Mouse (Mus musculus) embryonic facial prominence, embryonic 11.5 days (tissue): ENCODE data around the gene Kcnc2. TPM values are rescaled to one million over a fixed set of nuclear protein-coding genes. Genes with fewer than 3 reads are reported as not detected.

Experiments
- ATAC-seq: fragments of 200-750 bp; cut with Nextera tagmentation; replicated peaks from 2 replicates; pipeline ENCODE4 v1.8.0; 2017; ENCODE audit warnings: low read depth; ENCODE audit not compliant: insufficient number of reproducible peaks, low FRiP score, low TSS enrichment
- DNase-seq: peaks from one replicate; pipeline ENCODE4 v3.0.0-alpha.2; 2015; ENCODE audit warnings: low spot score
- H3K27ac ChIP-seq: fragments of 300-500 bp; sonication (generic); replicated peaks from 2 replicates; pipeline ENCODE4 v1.5.1; 2014; ENCODE audit warnings: mild to moderate bottlenecking, low read depth, low read length, control low read depth
- H3K27me3 ChIP-seq: fragments of 300-500 bp; sonication (generic); 2 replicates; pipeline ENCODE4 v1.6.1; 2014; ENCODE audit warnings: mild to moderate bottlenecking, low read length, moderate library complexity, mixed read lengths; ENCODE audit not compliant: control insufficient read depth, insufficient read depth
- H3K36me3 ChIP-seq: fragments of 300-500 bp; sonication (generic); replicated peaks from 2 replicates; pipeline ENCODE4 v1.6.1; 2014; ENCODE audit warnings: low read depth, mild to moderate bottlenecking, low read length, moderate library complexity, mixed read lengths; ENCODE audit not compliant: control insufficient read depth, insufficient read depth
- H3K4me1 ChIP-seq: fragments of 300-500 bp; sonication (generic); 2 replicates; pipeline ENCODE4 v1.6.1; 2014; ENCODE audit warnings: low read length, mixed read lengths; ENCODE audit not compliant: control insufficient read depth, insufficient read depth
- H3K4me2 ChIP-seq: fragments of 300-500 bp; sonication (generic); 2 replicates; pipeline ENCODE4 v1.6.1; 2014; ENCODE audit warnings: low read depth, mild to moderate bottlenecking, control low read depth, low read length, moderate library complexity
- H3K4me3 ChIP-seq: fragments of 300-500 bp; sonication (generic); 2 replicates; pipeline ENCODE4 v1.5.1; 2014; ENCODE audit warnings: low read depth, low read length, control low read depth
- H3K9ac ChIP-seq: fragments of 300-500 bp; sonication (generic); replicated peaks from 2 replicates; pipeline ENCODE4 v1.6.1; 2014; ENCODE audit warnings: mild to moderate bottlenecking, control low read depth, low read length
- H3K9me3 ChIP-seq: fragments of 300-500 bp; sonication (generic); replicated peaks from 2 replicates; pipeline ENCODE4 v1.6.1; 2016; ENCODE audit warnings: mild to moderate bottlenecking, low read length, inconsistent platforms, mixed read lengths; ENCODE audit not compliant: control insufficient read depth
- whole genome bisulfite sequencing: fragments of 180-500 bp; shearing (Covaris S2); extraction: QIAGEN DNeasy Blood & Tissue Kit; methylation state at CpG from one replicate; pipeline ENCODE4 v1.1.7; 2014; 5-methylcytosine and 5-hydroxymethylcytosine counted together
- polyA plus RNA-seq: library from polyadenylated mRNA; unstranded; fragments of >200 nt; fragmentation: Nextera tagmentation; extraction: Ambion mirVana; gene quantifications from 2 replicates; pipeline ENCODE4 v1.2.1, GENCODE M21; 2014

The Kcnc2 gene
- polyA plus RNA-seq, 1 experiment from 2014 or later: 0.21 TPM

GRCm38 (mm10) chr10:112269481-112269880, 1.4 kb upstream of the Kcnc2 start:
- DNase-seq (no peak), ATAC-seq (no peak)
- Histone ChIP-seq H3K9ac (no peak overlapping the region), H3K4me1 (no peaks in the 10 kb centered on the region; the same call in 1 of the 2 replicates), H3K36me3 (no peaks in the 10 kb centered on the region), H3K27me3 (peaks cover 23% of the 10 kb centered on the region), H3K9me3 (no peaks in the 10 kb centered on the region), H3K4me2 (no peak overlapping the region), H3K27ac (no peak overlapping the region), H3K4me3 (no peak overlapping the region)
- WGBS: 63% methylated on average over 3 of the region's 3 CpGs

- H3K27me3 ChIP-seq: peaks cover 23% of the 10 kb centered on the region
- ATAC-seq: peak; percentile 58
- WGBS: 1% methylated on average over 43 of the region's 43 CpGs
Observed at GRCm38 (mm10) chr10:112269939-112270781, 761 bp upstream of the Kcnc2 start.

GRCm38 (mm10) chr10:112271803-112272165, 863 bp downstream of the Kcnc2 start:
- WGBS: under 1% methylated on average over 36 of the region's 36 CpGs
- peak overlapping the region; percentile 34 for H3K4me3 ChIP-seq
- no peak overlapping the region; the same call in 1 of the 2 replicates for H3K9ac ChIP-seq
- no peaks in the 10 kb centered on the region for H3K36me3 ChIP-seq
- H3K27me3 ChIP-seq: peaks cover 23% of the 10 kb centered on the region
- peak overlapping the region; percentile 95 for H3K4me2 ChIP-seq
- no peak overlapping the region for H3K27ac ChIP-seq
- no peaks in the 10 kb centered on the region; the same call in 1 of the 2 replicates for H3K4me1 ChIP-seq
- no peaks in the 10 kb centered on the region for H3K9me3 ChIP-seq
- ATAC-seq (0 out of 2 replicates have a peak, but pooled peaks have one; percentile 26), DNase-seq (peak; percentile 28)

More at GRCm38 (mm10) chr10:112269939-112270781, 761 bp upstream of the Kcnc2 start:
- Histone ChIP-seq H3K9me3 (no peaks in the 10 kb centered on the region), H3K4me1 (no peaks in the 10 kb centered on the region; the same call in 1 of the 2 replicates), H3K4me3 (peak overlapping the region; percentile 49), H3K36me3 (no peaks in the 10 kb centered on the region), H3K9ac (peak overlapping the region; percentile 60), H3K4me2 (peak overlapping the region; percentile 95), H3K27ac (no peak overlapping the region)
- DNase-seq: peak; percentile 48

- 11% methylated on average over 14 of the region's 14 CpGs for WGBS
- no peak overlapping the region for H3K27ac ChIP-seq
- no peak overlapping the region; the same call in 1 of the 2 replicates for H3K9ac ChIP-seq
Observed at GRCm38 (mm10) chr10:112272171-112272570, 1.2 kb downstream of the Kcnc2 start.

GRCm38 (mm10) chr10:112277996-112278395, 7.1 kb downstream of the Kcnc2 start:
- Histone ChIP-seq H3K27ac (no peak overlapping the region), H3K27me3 (no peaks in the 10 kb centered on the region), H3K9me3 (no peaks in the 10 kb centered on the region), H3K4me1 (no peaks in the 10 kb centered on the region), H3K9ac (no peak overlapping the region), H3K4me2 (no peak overlapping the region), H3K36me3 (no peaks in the 10 kb centered on the region), H3K4me3 (no peak overlapping the region)
- no peak for ATAC-seq
- peak; percentile 13 for DNase-seq
- 81% methylated on average over 3 of the region's 3 CpGs for WGBS

More at GRCm38 (mm10) chr10:112272171-112272570, 1.2 kb downstream of the Kcnc2 start:
- H3K4me2 ChIP-seq: peak overlapping the region; percentile 95
- no peaks in the 10 kb centered on the region for H3K9me3 ChIP-seq
- no peaks in the 10 kb centered on the region; the same call in 1 of the 2 replicates for H3K4me1 ChIP-seq
- H3K4me3 ChIP-seq: peak overlapping the region; percentile 34
- peaks cover 23% of the 10 kb centered on the region for H3K27me3 ChIP-seq
- DNase-seq (no peak), ATAC-seq (no peak)
- H3K36me3 ChIP-seq: no peaks in the 10 kb centered on the region

GRCm38 (mm10) chr10:112315136-112315535, 44.2 kb downstream of the Kcnc2 start:
- no peaks in the 10 kb centered on the region for H3K27me3 ChIP-seq
- no peak overlapping the region for H3K4me3 ChIP-seq
- H3K27ac ChIP-seq: no peak overlapping the region
- H3K9me3 ChIP-seq: no peaks in the 10 kb centered on the region
- no peak overlapping the region for H3K9ac ChIP-seq
- H3K4me2 ChIP-seq: no peak overlapping the region
- 62% methylated on average over 11 of the region's 11 CpGs for WGBS
- no peak for ATAC-seq
- H3K36me3 ChIP-seq: no peaks in the 10 kb centered on the region
- no peaks in the 10 kb centered on the region for H3K4me1 ChIP-seq
- no peak for DNase-seq

GRCm38 (mm10) chr10:112317783-112318182, 46.9 kb downstream of the Kcnc2 start:
- WGBS: 85% methylated on average over 1 of the region's 1 CpGs
- H3K9me3 ChIP-seq: no peaks in the 10 kb centered on the region
- ATAC-seq: no peak

GRCm38 (mm10) chr10:112357669-112358362, 86.9 kb downstream of the Kcnc2 start:
- Histone ChIP-seq H3K9ac (no peak overlapping the region), H3K27me3 (no peaks in the 10 kb centered on the region), H3K9me3 (no peaks in the 10 kb centered on the region), H3K4me2 (no peak overlapping the region), H3K36me3 (no peaks in the 10 kb centered on the region), H3K4me1 (no peaks in the 10 kb centered on the region), H3K4me3 (no peak overlapping the region), H3K27ac (no peak overlapping the region)
- DNase-seq: no peak
- WGBS: 61% methylated on average over 3 of the region's 3 CpGs
- no peak for ATAC-seq

More at GRCm38 (mm10) chr10:112317783-112318182, 46.9 kb downstream of the Kcnc2 start:
- Histone ChIP-seq H3K4me3 (no peak overlapping the region), H3K9ac (no peak overlapping the region), H3K4me1 (no peaks in the 10 kb centered on the region), H3K36me3 (no peaks in the 10 kb centered on the region), H3K27ac (no peak overlapping the region), H3K27me3 (no peaks in the 10 kb centered on the region), H3K4me2 (no peak overlapping the region)
- DNase-seq: no peak
